Mouse (Mus musculus) MEL (cell line): ENCODE results near the gene Drg2. TPM values are rescaled to one million over a fixed set of nuclear protein-coding genes. Genes with fewer than 3 reads are reported as not detected.

Source experiments
- DNase-seq: peaks from one replicate; pipeline ENCODE4 v3.0.0; 2011; ENCODE audit warnings: low read depth, low spot score
- H3K27ac ChIP-seq: 2 replicates; pipeline ENCODE4 v1.5.1; 2012; ENCODE audit warnings: low read depth, mild to moderate bottlenecking, control low read depth, low read length, moderate library complexity; ENCODE audit not compliant: control insufficient read depth
- H3K27me3 ChIP-seq, 2 experiments: fragments of 150-350 bp in 1 of 2; sonication (generic) in 1 of 2; 2 replicates each; pipeline ENCODE4 v1.6.1; 2012; ENCODE audit warnings: low read length in 2 of 2, mild to moderate bottlenecking in 2 of 2, improper control_type of control experiment in 1 of 2, moderate library complexity in 1 of 2; ENCODE audit not compliant: insufficient read depth in 2 of 2, control insufficient read depth in 1 of 2
- H3K36me3 ChIP-seq, 2 experiments: 2 replicates each; pipeline ENCODE4 v1.6.1; 2012 to 2014; ENCODE audit warnings: low read length in 2 of 2, improper control_type of control experiment in 1 of 2, inconsistent platforms in 1 of 2, mild to moderate bottlenecking in 1 of 2; ENCODE audit not compliant: insufficient read depth in 2 of 2, control insufficient read depth in 1 of 2
- H3K4me1 ChIP-seq, 2 experiments: fragments of 150-350 bp in 1 of 2; sonication (generic) in 1 of 2; 2 replicates each; pipeline ENCODE4 v1.6.1; 2012; ENCODE audit warnings: low read length in 2 of 2, improper control_type of control experiment in 1 of 2, mild to moderate bottlenecking in 1 of 2; ENCODE audit not compliant: insufficient read depth in 2 of 2, control insufficient read depth in 1 of 2
- H3K4me3 ChIP-seq, 2 experiments: fragments of 150-350 bp in 1 of 2; sonication (generic) in 1 of 2; 2 replicates each; pipeline ENCODE4 v1.5.1; 2012; ENCODE audit warnings: low read depth in 2 of 2, low read length in 2 of 2, mild to moderate bottlenecking in 2 of 2, moderate library complexity in 2 of 2, control low read depth in 1 of 2, improper control_type of control experiment in 1 of 2; ENCODE audit not compliant: control insufficient read depth in 1 of 2, insufficient read depth in 1 of 2
- H3K79me2 ChIP-seq: 2 replicates; pipeline ENCODE4 v1.6.1; 2012; ENCODE audit warnings: mild to moderate bottlenecking, low read length, moderate library complexity; ENCODE audit not compliant: control insufficient read depth, poor library complexity, insufficient read depth
- H3K9ac ChIP-seq: 2 replicates; pipeline ENCODE4 v1.6.1; 2012; ENCODE audit warnings: low read depth, mild to moderate bottlenecking, control low read depth, low read length, moderate library complexity; ENCODE audit not compliant: control insufficient read depth, poor library complexity, severe bottlenecking
- H3K9me3 ChIP-seq: fragments of 150-350 bp; sonication (generic); replicated peaks from 2 replicates; pipeline ENCODE4 v1.6.1; 2012; ENCODE audit warnings: mild to moderate bottlenecking, low read length, improper control_type of control experiment, moderate library complexity; ENCODE audit not compliant: insufficient read depth
- BHLHE40 ChIP-seq: IDR thresholded peaks from 2 replicates; pipeline ENCODE4 v1.6.1; 2012; ENCODE audit warnings: low read depth, mild to moderate bottlenecking, inconsistent platforms, low read length, improper control_type of control experiment, borderline replicate concordance
- CHD1 ChIP-seq: IDR thresholded peaks from 2 replicates; pipeline ENCODE4 v1.6.1; 2012; ENCODE audit warnings: low read depth, mild to moderate bottlenecking, inconsistent platforms, low read length, improper control_type of control experiment
- E2F4 ChIP-seq: IDR thresholded peaks from 2 replicates; pipeline ENCODE4 v1.6.1; 2011; ENCODE audit warnings: low read depth, low read length, improper control_type of control experiment, borderline replicate concordance
- EP300 ChIP-seq, 2 experiments: IDR thresholded peaks; 2 replicates each; pipeline ENCODE4 v1.6.1; 2011; ENCODE audit warnings: improper control_type of control experiment in 2 of 2, low read length in 2 of 2, low read depth in 1 of 2, mild to moderate bottlenecking in 1 of 2
- KAT2A ChIP-seq: conservative IDR thresholded peaks from 2 replicates; pipeline ENCODE4 v1.6.1; 2012; ENCODE audit warnings: low read depth, low read length, improper control_type of control experiment, inconsistent platforms
- MAFK ChIP-seq: IDR thresholded peaks from 2 replicates; pipeline ENCODE4 v1.6.1; 2011; ENCODE audit warnings: low read depth, mild to moderate bottlenecking, low read length, improper control_type of control experiment, borderline replicate concordance
- MAZ ChIP-seq: IDR thresholded peaks from 2 replicates; pipeline ENCODE4 v1.6.1; 2012; ENCODE audit warnings: low read depth, mild to moderate bottlenecking, inconsistent platforms, low read length, improper control_type of control experiment
- MXI1 ChIP-seq: IDR thresholded peaks from 2 replicates; pipeline ENCODE4 v1.6.1; 2011; ENCODE audit warnings: mild to moderate bottlenecking, low read depth, low read length, improper control_type of control experiment
- MYC ChIP-seq: IDR thresholded peaks from 2 replicates; pipeline ENCODE4 v1.6.1; 2011; ENCODE audit warnings: low read depth, mild to moderate bottlenecking, low read length, improper control_type of control experiment, moderate library complexity
- POLR2A ChIP-seq, 2 experiments: IDR thresholded peaks; 2 replicates each; pipeline ENCODE4 v1.6.1; 2011 to 2012; ENCODE audit warnings: low read length in 2 of 2, mild to moderate bottlenecking in 2 of 2, control low read depth in 1 of 2, improper control_type of control experiment in 1 of 2, low read depth in 1 of 2, moderate library complexity in 1 of 2; ENCODE audit not compliant: control insufficient read depth in 1 of 2, insufficient read depth in 1 of 2, poor library complexity in 1 of 2
- POLR2AphosphoS2 ChIP-seq: IDR thresholded peaks from 2 replicates; pipeline ENCODE4 v1.6.1; 2011; ENCODE audit warnings: low read length, improper control_type of control experiment
- POLR2AphosphoS5 ChIP-seq: IDR thresholded peaks from 2 replicates; pipeline ENCODE4 v1.6.1; 2012; ENCODE audit warnings: low read depth, borderline replicate concordance, mild to moderate bottlenecking, inconsistent platforms, low read length, moderate library complexity, mixed read lengths
- SIN3A ChIP-seq: IDR thresholded peaks from 2 replicates; pipeline ENCODE4 v1.6.1; 2012; ENCODE audit warnings: low read length, improper control_type of control experiment, inconsistent platforms
- SMC3 ChIP-seq: IDR thresholded peaks from 2 replicates; pipeline ENCODE4 v1.6.1; 2011; ENCODE audit warnings: low read depth, low read length, improper control_type of control experiment
- TAL1 ChIP-seq: IDR thresholded peaks from 2 replicates; pipeline ENCODE4 v1.6.1; 2012; ENCODE audit warnings: mild to moderate bottlenecking, inconsistent platforms, low read length, moderate library complexity, mixed read lengths
- TBP ChIP-seq: IDR thresholded peaks from 2 replicates; pipeline ENCODE4 v1.8.0; 2011; ENCODE audit warnings: low read depth, low read length, improper control_type of control experiment
- TCF12 ChIP-seq: IDR thresholded peaks from 2 replicates; pipeline ENCODE4 v1.6.1; 2014; ENCODE audit warnings: low read depth, mild to moderate bottlenecking, inconsistent platforms, low read length, improper control_type of control experiment, moderate library complexity
- UBTF ChIP-seq: IDR thresholded peaks from 2 replicates; pipeline ENCODE4 v1.6.1; 2012; ENCODE audit warnings: low read depth, mild to moderate bottlenecking, inconsistent platforms, low read length, improper control_type of control experiment, moderate library complexity, borderline replicate concordance; ENCODE audit not compliant: insufficient read depth
- USF1 ChIP-seq: IDR thresholded peaks from 2 replicates; pipeline ENCODE4 v1.6.1; 2014; ENCODE audit warnings: low read depth, mild to moderate bottlenecking, inconsistent platforms, low read length, improper control_type of control experiment, moderate library complexity
- polyA plus RNA-seq, 2 experiments: library from polyadenylated mRNA; stranded (reverse) in 1 of 2; unstranded in 1 of 2; fragments of >175 nt in 1 of 2; fragments of >200 nt in 1 of 2; gene quantifications; 2 replicates each; pipeline versions ENCODE4 v1.2.1 to v1.2.4; 2012; ENCODE audit warnings: low replicate concordance in 2 of 2, low read depth in 1 of 2; ENCODE audit not compliant: insufficient read length in 2 of 2, insufficient read depth in 1 of 2, missing spikeins in 1 of 2
- total RNA-seq: library from RNA; depleted of rRNA; stranded (reverse); fragments of 300-350 nt; gene quantifications from 2 replicates; pipeline ENCODE4 v1.2.3, GENCODE M21; 2012

Gene Drg2
- total and polyA plus RNA-seq, 3 experiments = 121 to 214 (median 133) TPM

GRCm38 (mm10) chr11:60486267-60486666, 31.9 kb downstream of the Drg2 start:
- H3K36me3 ChIP-seq = no peaks in the 10 kb centered on the region
- TF ChIP-seq TAL1 = peak; percentile 13; the same call in 1 of the 2 replicates
- TF ChIP-seq UBTF = no peak
- no peak overlapping the region for H3K4me3 ChIP-seq
- no peak for DNase-seq
- 0 out of 4 replicates have a peak, but pooled peaks cover 0 to 2% of the 10 kb centered on the region in 2 experiments for H3K4me1 ChIP-seq
- no peak overlapping the region for H3K27ac ChIP-seq
- H3K9me3 ChIP-seq = no peaks in the 10 kb centered on the region
- peaks cover 0 to 5% of the 10 kb centered on the region in 2 experiments; a peak in 1 of 4 replicates for H3K27me3 ChIP-seq
- H3K9ac ChIP-seq = no peak overlapping the region
- no peaks in the 10 kb centered on the region for H3K79me2 ChIP-seq

- H3K27ac ChIP-seq = no peak overlapping the region
- H3K36me3 ChIP-seq = no peaks in the 10 kb centered on the region
- TF ChIP-seq TCF12 (no peak), TBP (no peak), BHLHE40 (no peak), EP300 (IDR thresholded peaks at IDR 0.05; ENCODE audit: low read depth in 1 of 2, low read length in 2 of 2) (no peak), MAFK (no peak), USF1 (no peak), POLR2A (IDR thresholded peaks at IDR 0.05; ENCODE audit: control insufficient read depth in 1 of 2, insufficient read depth in 1 of 2, low read depth in 1 of 2, low read length in 2 of 2, poor library complexity in 1 of 2) (no peak), E2F4 (no peak), MYC (no peak), SIN3A (no peak), CHD1 (no peak), POLR2AphosphoS2 (no peak), POLR2AphosphoS5 (no peak), KAT2A (no peak), MXI1 (no peak), MAZ (no peak), SMC3 (no peak)
- TF ChIP-seq, all 39 proteins: peak for 0
- Histone ChIP-seq H3K27me3 (peaks cover 1 to 5% of the 10 kb centered on the region in 2 experiments; a peak in 2 of 4 replicates), H3K4me3 (no peak overlapping the region), H3K79me2 (no peaks in the 10 kb centered on the region), H3K9me3 (no peaks in the 10 kb centered on the region), H3K9ac (no peak overlapping the region), H3K4me1 (no peaks in the 10 kb centered on the region)
- no peak for DNase-seq
Measured at GRCm38 (mm10) chr11:60492726-60493125, 38.3 kb downstream of the Drg2 start.
